Mouse (Mus musculus) urinary bladder, postnatal 0 days (tissue): ENCODE measurements around the gene Cd86. TPM values are rescaled to one million over a fixed set of nuclear protein-coding genes. Genes with fewer than 3 reads are reported as not detected.

Experiments
- polyA plus RNA-seq: library from polyadenylated mRNA; unstranded; fragments of >200 nt; fragmentation: Nextera tagmentation; extraction: Ambion mirVana; gene quantifications from 2 replicates; pipeline ENCODE4 v1.2.1, GENCODE M21; 2015

Gene Cd86
- polyA plus RNA-seq, result 1.6 and 3.7 TPM in 2 replicates

DNA sequence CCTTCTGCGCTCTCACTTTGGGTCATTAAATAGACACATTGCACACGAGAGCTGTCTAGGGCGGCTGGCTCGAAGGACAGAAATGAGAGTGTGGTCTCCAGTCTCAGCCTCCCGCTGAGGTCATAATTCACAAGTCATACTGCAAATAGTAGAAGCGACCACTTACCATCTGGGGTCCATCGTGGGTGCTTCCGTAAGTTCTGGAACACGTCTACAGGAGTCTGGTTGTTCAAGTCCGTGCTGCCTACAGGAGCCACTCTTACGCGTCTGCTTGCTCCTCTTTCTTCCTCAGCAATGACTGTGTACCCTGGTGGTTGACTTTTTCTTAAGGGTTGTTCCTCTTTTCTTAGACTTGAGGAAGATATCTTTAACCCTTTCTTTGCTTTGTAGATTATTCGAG is at the start of gene Cd86:
Cd86 (minus strand) TSS at position 300 of the 400 bp plus-strand sequence.

DNA sequence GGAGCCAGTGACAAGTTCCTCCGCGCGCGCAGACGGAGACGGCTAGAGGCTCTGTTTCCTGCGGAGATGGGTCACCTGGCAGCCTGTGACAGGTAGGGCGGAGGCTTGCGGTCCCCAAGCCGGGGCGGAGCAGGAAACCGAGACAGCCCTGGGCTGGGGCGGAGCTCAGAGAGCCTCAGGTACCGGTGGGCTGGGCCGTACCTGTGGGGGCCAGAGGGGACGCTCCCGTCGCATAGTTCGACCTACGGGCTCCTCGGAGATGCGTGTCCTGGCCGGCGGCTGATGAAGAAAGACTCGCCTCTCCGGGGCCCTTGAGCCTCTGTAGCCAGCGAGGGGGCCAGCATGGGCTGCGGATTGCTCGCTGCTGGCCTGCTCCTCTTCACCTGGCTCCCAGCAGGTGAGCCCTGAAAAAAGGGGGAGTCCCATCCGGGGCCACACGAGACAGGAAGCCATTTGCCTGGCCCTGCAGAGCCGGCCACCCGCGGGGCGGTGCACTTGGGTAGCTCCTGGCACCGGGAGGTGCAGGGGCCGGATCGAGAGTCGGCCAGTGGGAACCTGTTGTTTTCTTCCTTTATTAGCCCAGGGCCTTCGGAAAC is 28.0 kb upstream of the Cd86 start, which contains the start of gene Ildr1:
Ildr1 (plus strand) TSS at position 161 of the 596 bp plus-strand sequence.

DNA sequence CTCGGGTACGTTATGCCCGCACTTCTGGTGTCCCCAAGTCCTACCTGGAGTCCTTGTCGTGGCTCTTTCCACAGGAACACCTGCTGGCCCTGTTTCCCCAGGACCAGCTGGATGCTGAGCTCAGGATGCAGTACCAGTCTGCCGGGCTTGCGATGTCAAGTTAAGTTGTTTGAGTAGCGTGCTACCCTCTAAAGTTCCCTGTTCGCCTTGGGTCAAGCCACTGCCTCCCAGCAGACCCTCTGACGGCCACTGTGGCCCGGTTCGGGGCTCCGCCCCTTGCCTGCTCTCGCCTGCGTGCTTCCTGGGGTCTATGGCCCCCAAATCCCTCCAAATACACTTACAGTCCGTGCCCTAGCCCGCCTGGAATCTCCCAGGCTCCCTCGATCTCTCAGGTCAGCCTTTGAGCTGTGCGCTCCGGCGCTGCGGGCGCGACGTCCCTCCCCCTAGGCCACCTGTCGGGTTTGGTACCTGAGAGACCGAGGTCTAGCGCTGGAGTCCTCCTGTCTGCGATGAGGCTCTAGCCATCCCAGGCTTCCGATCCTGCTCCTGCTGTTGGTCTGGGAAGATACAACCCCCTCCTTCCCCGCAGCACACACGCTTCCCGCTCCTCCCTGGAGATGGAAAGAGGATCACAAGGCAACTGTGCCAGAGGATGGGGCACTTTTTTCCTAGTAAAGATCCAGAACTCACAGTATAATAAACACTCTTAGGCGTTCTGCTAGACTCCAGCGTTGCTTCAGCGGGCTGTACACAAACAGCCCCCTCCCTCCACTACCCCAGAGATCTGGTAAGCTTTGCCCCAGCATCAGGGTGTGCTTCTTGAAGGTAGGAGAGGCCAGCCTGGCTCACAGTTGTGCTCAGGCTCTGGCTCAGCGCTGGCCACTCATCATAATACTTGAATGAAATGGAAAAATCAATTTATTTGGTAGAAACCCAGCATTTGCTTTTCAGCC is 104.2 kb downstream of the Cd86 start, which contains the start of gene Casr:
Casr (minus strand) TSS at position 756 of the 953 bp plus-strand sequence.

Other genes with a start within 250 kb of the Cd86 start
- gene Stfa3, start 210.7 kb downstream of the Cd86 start, polyA plus RNA-seq, result 1.9 and 21.6 TPM in 2 replicates
- gene Casr, start 103.9 kb downstream of the Cd86 start, polyA plus RNA-seq, result not detected in 2 replicates
- gene Ildr1, start 27.9 kb upstream of the Cd86 start, polyA plus RNA-seq, result 31.1 and 36.6 TPM in 2 replicates
- 0.93 and 1.4 TPM in 2 replicates for gene Slc15a2, start 118.9 kb upstream of the Cd86 start, polyA plus RNA-seq
- gene Iqcb1, start 162.3 kb upstream of the Cd86 start, polyA plus RNA-seq, result 22.8 and 23.9 TPM in 2 replicates
- gene Eaf2, start 208.9 kb upstream of the Cd86 start, polyA plus RNA-seq, result 5.2 and 5.9 TPM in 2 replicates
- 70.4 and 80.9 TPM in 2 replicates for gene Golgb1, start 209.1 kb upstream of the Cd86 start, polyA plus RNA-seq